Mouse (Mus musculus): ENCODE measurements around the gene Neurl3. TPM values are rescaled to one million over a fixed set of nuclear protein-coding genes. Genes with fewer than 3 reads are reported as not detected.

The Neurl3 gene
- polyA plus RNA-seq, 1 experiment from 2014 or later: 14.1 TPM

DNA sequence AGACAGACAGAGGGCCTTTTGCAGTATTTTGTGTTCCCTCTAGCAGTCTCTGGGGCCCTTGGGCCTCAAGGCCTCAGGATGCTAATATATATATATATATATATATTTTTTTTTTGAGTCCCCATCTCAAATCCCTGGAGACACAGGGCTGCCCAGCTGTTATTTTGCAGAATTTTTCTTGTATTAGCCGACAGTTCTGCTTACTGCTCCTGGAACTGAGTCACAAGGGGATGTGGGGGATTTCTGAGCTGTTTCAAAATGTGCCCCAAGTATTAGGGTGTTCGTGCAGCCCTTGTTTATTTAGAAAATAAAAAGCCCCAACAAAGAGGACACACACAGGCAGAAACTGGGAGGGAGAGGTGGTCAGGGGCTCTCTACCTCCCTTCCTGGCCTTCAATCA lies 25.2 kb upstream of the Neurl3 start:
- Histone ChIP-seq H3K27ac (no peak overlapping the region), H3K4me3 (replicated peaks; ENCODE audit: low read depth, low read length) (no peak overlapping the region), H3K9me3 (replicated peaks; ENCODE audit: low read length) (no peaks in the 10 kb centered on the region), H3K4me2 (ENCODE audit: low read length) (no peak overlapping the region), H3K27me3 (ENCODE audit: insufficient read depth, low read length) (no peaks in the 10 kb centered on the region), H3K36me3 (ENCODE audit: insufficient read depth, low read length) (no peaks in the 10 kb centered on the region), H3K9ac (ENCODE audit: low read depth, low read length) (no peak overlapping the region), H3K4me1 (replicated peaks; ENCODE audit: insufficient read depth, low read length) (peaks cover 5% of the 10 kb centered on the region; the same call in 1 of the 2 replicates)
- 49% methylated on average over 2 of the region's 2 CpGs for WGBS
- no peak for TF ChIP-seq CTCF (IDR thresholded peaks at IDR 0.05; ENCODE audit: low read depth)
- DNase-seq (ENCODE audit: low spot score) (no peak), ATAC-seq (replicated peaks; ENCODE audit: low FRiP score, low read depth) (no peak)

GRCm38 (mm10) chr1:36299126-36299525 lies 24.6 kb upstream of the Neurl3 start:
- H3K36me3 ChIP-seq (ENCODE audit: insufficient read depth, low read length): no peaks in the 10 kb centered on the region
- H3K9me3 ChIP-seq (replicated peaks; ENCODE audit: low read length): no peaks in the 10 kb centered on the region
- no peaks in the 10 kb centered on the region for H3K27me3 ChIP-seq (ENCODE audit: insufficient read depth, low read length)
- no peak overlapping the region for H3K9ac ChIP-seq (ENCODE audit: low read depth, low read length)
- no peak overlapping the region for H3K27ac ChIP-seq
- no peak for ATAC-seq (replicated peaks; ENCODE audit: low FRiP score, low read depth)
- no peak for TF ChIP-seq CTCF (IDR thresholded peaks at IDR 0.05; ENCODE audit: low read depth)
- no peak overlapping the region for H3K4me3 ChIP-seq (replicated peaks; ENCODE audit: low read depth, low read length)
- H3K4me1 ChIP-seq (replicated peaks; ENCODE audit: insufficient read depth, low read length): peaks cover 5% of the 10 kb centered on the region; the same call in 1 of the 2 replicates
- DNase-seq (ENCODE audit: low spot score): no peak
- no peak overlapping the region for H3K4me2 ChIP-seq (ENCODE audit: low read length)
- WGBS: 34% methylated on average over 13 of the region's 13 CpGs

- DNase-seq (ENCODE audit: low spot score): no peak
- peaks cover 2% of the 10 kb centered on the region; the same call in 1 of the 2 replicates for H3K4me1 ChIP-seq (replicated peaks; ENCODE audit: insufficient read depth, low read length)
- no peak overlapping the region for H3K9ac ChIP-seq (ENCODE audit: low read depth, low read length)
- no peaks in the 10 kb centered on the region for H3K36me3 ChIP-seq (ENCODE audit: insufficient read depth, low read length)
- ATAC-seq (replicated peaks; ENCODE audit: low FRiP score, low read depth): no peak
- no peak overlapping the region for H3K4me3 ChIP-seq (replicated peaks; ENCODE audit: low read depth, low read length)
- no peaks in the 10 kb centered on the region for H3K27me3 ChIP-seq (ENCODE audit: insufficient read depth, low read length)
- WGBS: 73% methylated on average over 4 of the region's 4 CpGs
- H3K9me3 ChIP-seq (replicated peaks; ENCODE audit: low read length): no peaks in the 10 kb centered on the region
- no peak overlapping the region for H3K27ac ChIP-seq
- TF ChIP-seq CTCF (IDR thresholded peaks at IDR 0.05; ENCODE audit: low read depth): no peak
- no peak overlapping the region for H3K4me2 ChIP-seq (ENCODE audit: low read length)
Measured at GRCm38 (mm10) chr1:36298107-36298506, 23.6 kb upstream of the Neurl3 start.

- H3K36me3 ChIP-seq (ENCODE audit: insufficient read depth, low read length): no peaks in the 10 kb centered on the region
- no peak overlapping the region for H3K4me3 ChIP-seq (replicated peaks; ENCODE audit: low read depth, low read length)
- H3K4me2 ChIP-seq (ENCODE audit: low read length): no peak overlapping the region
- no peak for ATAC-seq (replicated peaks; ENCODE audit: low FRiP score, low read depth)
- no peak for TF ChIP-seq CTCF (IDR thresholded peaks at IDR 0.05; ENCODE audit: low read depth)
- WGBS: 56% methylated on average over 9 of the region's 9 CpGs
- DNase-seq (ENCODE audit: low spot score): no peak
- H3K27ac ChIP-seq: no peak overlapping the region
- no peak overlapping the region for H3K9ac ChIP-seq (ENCODE audit: low read depth, low read length)
- no peaks in the 10 kb centered on the region for H3K9me3 ChIP-seq (replicated peaks; ENCODE audit: low read length)
- H3K27me3 ChIP-seq (ENCODE audit: insufficient read depth, low read length): no peaks in the 10 kb centered on the region
- H3K4me1 ChIP-seq (replicated peaks; ENCODE audit: insufficient read depth, low read length): no peaks in the 10 kb centered on the region
Measured at GRCm38 (mm10) chr1:36296466-36297149, 22.1 kb upstream of the Neurl3 start.

GRCm38 (mm10) chr1:36294402-36294801 lies 19.9 kb upstream of the Neurl3 start:
- WGBS: 73% methylated on average over 3 of the region's 3 CpGs
- Histone ChIP-seq H3K4me3 (replicated peaks; ENCODE audit: low read depth, low read length) (no peak overlapping the region), H3K27me3 (ENCODE audit: insufficient read depth, low read length) (no peaks in the 10 kb centered on the region), H3K9me3 (replicated peaks; ENCODE audit: low read length) (no peaks in the 10 kb centered on the region), H3K4me2 (ENCODE audit: low read length) (no peak overlapping the region), H3K27ac (no peak overlapping the region), H3K9ac (ENCODE audit: low read depth, low read length) (no peak overlapping the region), H3K36me3 (ENCODE audit: insufficient read depth, low read length) (no peaks in the 10 kb centered on the region), H3K4me1 (replicated peaks; ENCODE audit: insufficient read depth, low read length) (no peaks in the 10 kb centered on the region)
- no peak for TF ChIP-seq CTCF (IDR thresholded peaks at IDR 0.05; ENCODE audit: low read depth)
- ATAC-seq (replicated peaks; ENCODE audit: low FRiP score, low read depth) (no peak), DNase-seq (ENCODE audit: low spot score) (no peak)

- WGBS: 89% methylated on average over 8 of the region's 8 CpGs
- no peak for TF ChIP-seq CTCF (IDR thresholded peaks at IDR 0.05; ENCODE audit: low read depth)
Measured at GRCm38 (mm10) chr1:36293470-36293869, 19.0 kb upstream of the Neurl3 start.

GRCm38 (mm10) chr1:36281849-36282248 lies 7.4 kb upstream of the Neurl3 start:
- Histone ChIP-seq H3K4me3 (replicated peaks; ENCODE audit: low read depth, low read length) (no peak overlapping the region), H3K4me1 (replicated peaks; ENCODE audit: insufficient read depth, low read length) (no peaks in the 10 kb centered on the region), H3K27me3 (ENCODE audit: insufficient read depth, low read length) (no peaks in the 10 kb centered on the region), H3K9me3 (replicated peaks; ENCODE audit: low read length) (no peaks in the 10 kb centered on the region), H3K4me2 (ENCODE audit: low read length) (no peak overlapping the region), H3K9ac (ENCODE audit: low read depth, low read length) (no peak overlapping the region), H3K36me3 (ENCODE audit: insufficient read depth, low read length) (no peaks in the 10 kb centered on the region), H3K27ac (no peak overlapping the region)
- no peak for TF ChIP-seq CTCF (IDR thresholded peaks at IDR 0.05; ENCODE audit: low read depth)
- 83% methylated on average over 6 of the region's 6 CpGs for WGBS
- ATAC-seq (replicated peaks; ENCODE audit: low FRiP score, low read depth) (no peak), DNase-seq (ENCODE audit: low spot score) (no peak)

More at GRCm38 (mm10) chr1:36293470-36293869, 19.0 kb upstream of the Neurl3 start:
- Histone ChIP-seq H3K9ac (ENCODE audit: low read depth, low read length) (no peak overlapping the region), H3K36me3 (ENCODE audit: insufficient read depth, low read length) (no peaks in the 10 kb centered on the region), H3K27ac (no peak overlapping the region), H3K4me1 (replicated peaks; ENCODE audit: insufficient read depth, low read length) (no peaks in the 10 kb centered on the region), H3K4me2 (ENCODE audit: low read length) (no peak overlapping the region), H3K9me3 (replicated peaks; ENCODE audit: low read length) (no peaks in the 10 kb centered on the region), H3K27me3 (ENCODE audit: insufficient read depth, low read length) (no peaks in the 10 kb centered on the region), H3K4me3 (replicated peaks; ENCODE audit: low read depth, low read length) (no peak overlapping the region)
- DNase-seq (ENCODE audit: low spot score) (no peak), ATAC-seq (replicated peaks; ENCODE audit: low FRiP score, low read depth) (no peak)
